Mouse (Mus musculus) stomach, embryonic 15.5 days (tissue): ENCODE data around the gene Adtrp. TPM values are rescaled to one million over a fixed set of nuclear protein-coding genes. Genes with fewer than 3 reads are reported as not detected.

Source experiments
- ATAC-seq: fragments of 200-750 bp; cut with Nextera tagmentation; 2 replicates; pipeline ENCODE4 v1.8.0; 2017; ENCODE audit warnings: low read depth, moderate number of reproducible peaks, moderate TSS enrichment; ENCODE audit not compliant: insufficient read depth, low FRiP score
- H3K27ac ChIP-seq: fragments of 300-500 bp; sonication (generic); 2 replicates; pipeline ENCODE4 v1.5.1; 2015; ENCODE audit warnings: mild to moderate bottlenecking, inconsistent platforms
- H3K27me3 ChIP-seq: fragments of 300-500 bp; sonication (generic); replicated peaks from 2 replicates; pipeline ENCODE4 v1.6.1; 2015; ENCODE audit warnings: inconsistent platforms
- H3K36me3 ChIP-seq: fragments of 300-500 bp; sonication (generic); 2 replicates; pipeline ENCODE4 v1.6.1; 2015; ENCODE audit warnings: inconsistent platforms
- H3K4me1 ChIP-seq: fragments of 300-500 bp; sonication (generic); 2 replicates; pipeline ENCODE4 v1.6.1; 2015; ENCODE audit warnings: inconsistent platforms
- H3K4me2 ChIP-seq: fragments of 300-500 bp; sonication (generic); 2 replicates; pipeline ENCODE4 v1.6.1; 2015; ENCODE audit warnings: mild to moderate bottlenecking, inconsistent platforms
- H3K4me3 ChIP-seq: fragments of 300-500 bp; sonication (generic); replicated peaks from 2 replicates; pipeline ENCODE4 v1.5.1; 2015; ENCODE audit warnings: inconsistent platforms
- H3K9ac ChIP-seq: fragments of 300-500 bp; sonication (generic); 2 replicates; pipeline ENCODE4 v1.6.1; 2015; ENCODE audit warnings: inconsistent platforms
- H3K9me3 ChIP-seq: fragments of 300-500 bp; sonication (generic); 2 replicates; pipeline ENCODE4 v1.6.1; 2016; ENCODE audit warnings: inconsistent platforms
- WGBS: fragments of 180-500 bp; shearing (Covaris S2); methylation state at CpG from one replicate; pipeline ENCODE4 v1.1.7; 2015; 5-methylcytosine and 5-hydroxymethylcytosine counted together
- polyA plus RNA-seq: library from polyadenylated mRNA; unstranded; fragments of >200 nt; fragmentation: Nextera tagmentation; extraction: Ambion mirVana; gene quantifications from 2 replicates; pipeline ENCODE4 v1.2.1, GENCODE M21; 2015

Gene Adtrp
- polyA plus RNA-seq, 1 experiment from 2014 or later = 2.4 TPM

DNA sequence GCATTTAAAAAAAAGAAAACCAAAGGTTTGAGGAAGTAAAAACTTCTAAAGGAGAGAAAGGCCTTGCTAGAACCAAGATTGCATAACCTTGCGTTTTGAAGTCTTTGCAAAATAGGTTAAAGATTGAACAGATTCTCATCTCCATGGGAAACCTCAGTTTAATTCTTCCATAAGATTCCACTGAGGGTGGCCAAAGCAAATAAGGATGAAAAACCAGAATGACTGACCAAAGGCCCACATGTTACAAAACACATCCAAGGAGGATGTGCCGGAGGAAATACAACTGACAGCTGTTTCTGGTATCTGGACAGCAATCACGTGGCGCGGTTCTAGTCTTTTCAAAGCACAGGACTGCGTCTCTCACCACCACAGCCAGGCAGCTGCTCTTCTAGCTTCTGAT is 18.1 kb upstream of the Adtrp start:
- H3K4me3 ChIP-seq = no peak overlapping the region
- no peak overlapping the region for H3K27ac ChIP-seq
- ATAC-seq = no peak
- H3K4me1 ChIP-seq = no peaks in the 10 kb centered on the region
- H3K27me3 ChIP-seq = no peaks in the 10 kb centered on the region
- 76% methylated on average over 6 of the region's 6 CpGs for WGBS
- H3K9me3 ChIP-seq = no peaks in the 10 kb centered on the region
- H3K4me2 ChIP-seq = no peak overlapping the region
- no peaks in the 10 kb centered on the region for H3K36me3 ChIP-seq
- H3K9ac ChIP-seq = no peak overlapping the region

DNA sequence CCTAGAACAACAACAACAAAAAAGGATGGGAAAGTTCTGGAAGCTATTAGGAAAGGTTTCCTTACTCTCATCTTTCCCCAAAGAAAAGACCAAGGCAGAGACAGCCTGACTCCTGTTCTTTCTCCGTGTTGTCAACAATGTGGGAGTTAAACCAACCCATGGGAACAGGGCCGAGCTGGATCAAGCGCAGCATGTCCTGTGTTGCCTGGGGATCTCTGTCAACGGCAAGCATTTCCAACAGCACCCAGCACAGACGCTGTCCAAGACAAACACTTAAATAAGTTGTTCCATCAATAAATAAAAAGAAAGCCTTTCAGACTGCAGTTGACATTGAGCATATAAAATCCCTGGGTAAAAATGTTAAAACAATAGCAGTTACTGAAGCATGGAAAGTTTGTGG is 17.6 kb upstream of the Adtrp start:
- WGBS = 55% methylated on average over 5 of the region's 5 CpGs
- Histone ChIP-seq H3K4me2 (no peak overlapping the region), H3K36me3 (no peaks in the 10 kb centered on the region), H3K9me3 (no peaks in the 10 kb centered on the region), H3K27me3 (no peaks in the 10 kb centered on the region), H3K27ac (no peak overlapping the region), H3K4me3 (no peak overlapping the region), H3K4me1 (no peaks in the 10 kb centered on the region), H3K9ac (no peak overlapping the region)
- no peak for ATAC-seq

DNA sequence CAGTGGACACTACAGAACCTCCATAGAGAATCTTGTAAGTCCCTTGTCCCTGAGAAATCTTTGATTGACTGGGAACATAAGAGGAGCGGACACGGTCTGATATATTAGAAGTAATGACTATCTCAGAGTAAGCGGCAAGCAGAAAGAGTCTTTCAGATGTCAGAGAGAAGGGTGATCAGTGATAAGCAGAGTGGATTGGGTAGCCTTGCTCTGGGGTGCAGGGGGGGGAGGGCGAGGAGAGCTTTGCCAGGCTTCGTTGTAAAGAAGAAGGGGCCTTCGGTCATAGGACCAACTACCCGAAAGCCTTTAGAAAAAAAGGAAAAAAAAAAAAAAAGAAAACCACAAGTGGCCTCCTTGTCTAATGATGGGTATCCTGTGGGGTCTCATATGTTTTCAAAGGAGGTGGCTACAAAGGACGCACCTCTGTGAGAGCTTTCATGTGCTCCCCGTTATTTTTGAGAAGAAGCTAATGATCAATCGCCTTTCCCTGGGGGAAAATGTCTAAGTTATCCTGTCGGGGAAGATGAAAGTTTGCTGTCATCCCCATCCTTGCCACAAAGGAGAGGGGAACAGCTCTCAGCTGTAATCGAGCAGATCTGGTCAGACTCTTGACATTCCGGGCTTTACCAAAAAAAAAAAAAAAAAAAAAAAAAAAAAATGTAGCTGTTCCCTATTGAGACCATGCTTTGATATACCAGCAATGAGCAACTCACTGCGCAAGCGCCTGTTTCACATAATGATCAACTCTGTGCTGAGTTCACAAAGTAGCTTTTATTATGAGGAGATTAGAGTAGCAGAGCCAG is 13.3 kb upstream of the Adtrp start:
- Histone ChIP-seq H3K27me3 (no peaks in the 10 kb centered on the region), H3K4me1 (no peaks in the 10 kb centered on the region), H3K36me3 (no peaks in the 10 kb centered on the region), H3K4me2 (no peak overlapping the region), H3K4me3 (no peak overlapping the region), H3K9ac (no peak overlapping the region), H3K9me3 (no peaks in the 10 kb centered on the region), H3K27ac (no peak overlapping the region)
- ATAC-seq = no peak
- 89% methylated on average over 15 of the region's 15 CpGs for WGBS

DNA sequence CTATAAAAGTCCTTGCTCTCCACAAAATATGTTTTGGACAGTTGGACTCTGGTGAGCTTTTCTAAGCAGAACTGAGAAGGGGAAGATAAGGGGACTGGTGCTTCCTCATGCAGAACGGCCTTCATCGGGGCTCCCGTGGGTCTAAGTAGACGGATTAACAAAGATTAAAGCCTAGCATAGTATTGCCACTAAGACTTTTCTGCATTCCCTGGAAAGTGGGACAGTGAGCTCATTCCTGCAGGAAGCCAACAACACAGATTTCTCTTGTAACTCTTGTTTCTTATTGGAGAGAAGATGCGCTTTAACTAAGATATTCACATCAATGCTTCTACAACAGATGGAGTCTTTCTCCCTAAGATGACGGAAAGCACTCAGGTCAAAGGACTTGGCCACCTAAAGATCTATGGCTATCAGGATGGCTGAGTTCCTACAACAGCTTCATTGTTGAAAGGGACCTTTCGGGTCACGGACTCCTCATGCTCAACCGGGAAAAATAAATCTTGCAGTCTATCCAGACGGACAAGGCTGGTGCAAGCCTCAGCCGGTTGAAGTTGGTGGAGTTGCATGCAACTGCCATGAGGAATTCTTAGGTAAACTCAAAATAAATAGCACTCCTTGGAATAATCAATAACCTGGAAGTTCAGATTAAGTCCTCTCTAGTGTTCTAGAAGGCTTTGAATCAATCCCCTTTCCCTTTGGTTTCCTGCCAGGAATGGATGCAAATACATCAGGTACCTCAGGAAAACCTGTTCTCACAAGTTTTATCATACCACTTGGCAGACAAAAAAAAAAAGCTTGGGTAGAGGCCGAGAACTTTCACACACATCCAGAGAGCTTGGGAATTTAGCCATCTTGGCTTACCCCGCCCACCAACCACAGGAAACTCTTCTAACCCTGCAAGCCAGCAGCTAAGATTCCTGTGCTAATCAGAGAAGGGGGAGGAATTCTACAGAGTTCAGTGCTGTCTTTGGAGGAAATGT is 8.0 kb upstream of the Adtrp start:
- Histone ChIP-seq H3K27ac (no peak overlapping the region), H3K27me3 (no peaks in the 10 kb centered on the region), H3K9me3 (no peaks in the 10 kb centered on the region), H3K4me3 (no peak overlapping the region), H3K36me3 (no peaks in the 10 kb centered on the region), H3K9ac (no peak overlapping the region), H3K4me1 (no peaks in the 10 kb centered on the region), H3K4me2 (no peak overlapping the region)
- WGBS = 65% methylated on average over 13 of the region's 13 CpGs
- ATAC-seq = no peak

DNA sequence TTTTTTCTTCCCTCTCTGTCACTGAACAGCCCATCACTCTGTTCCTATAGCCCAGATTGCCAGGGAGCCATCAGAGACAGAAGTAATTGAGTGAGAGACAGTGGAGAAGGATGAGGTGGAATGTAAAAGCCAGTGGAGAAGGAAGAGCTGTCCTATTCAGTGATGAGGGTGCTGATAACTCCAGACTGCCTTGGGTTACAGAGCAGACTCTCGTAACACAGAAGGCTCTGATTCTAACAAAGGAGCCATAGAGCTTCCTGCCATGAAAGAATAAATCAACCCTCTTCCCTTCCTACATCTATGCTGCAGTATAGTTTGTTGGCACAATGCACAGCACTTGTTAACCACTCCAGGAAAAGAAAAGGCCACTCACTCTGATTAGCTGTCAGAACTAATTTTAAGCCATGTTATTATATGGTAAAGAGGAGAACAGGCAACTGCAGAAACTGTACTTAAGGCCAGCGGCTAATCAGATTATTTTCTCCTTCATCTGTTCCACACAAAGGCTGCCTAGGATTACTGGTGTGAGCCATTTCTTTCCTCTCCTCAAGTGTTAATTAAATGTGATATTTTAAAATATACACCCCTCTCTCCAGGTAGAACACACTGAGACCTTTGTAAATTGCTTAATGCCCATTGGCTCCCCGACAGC is 3.4 kb upstream of the Adtrp start:
- H3K27ac ChIP-seq = no peak overlapping the region
- no peaks in the 10 kb centered on the region for H3K4me1 ChIP-seq
- no peak overlapping the region for H3K9ac ChIP-seq
- no peak overlapping the region for H3K4me3 ChIP-seq
- 78% methylated on average over 3 of the region's 3 CpGs for WGBS
- H3K36me3 ChIP-seq = no peaks in the 10 kb centered on the region
- H3K9me3 ChIP-seq = no peaks in the 10 kb centered on the region
- H3K27me3 ChIP-seq = no peaks in the 10 kb centered on the region
- no peak overlapping the region for H3K4me2 ChIP-seq
- ATAC-seq = no peak

DNA sequence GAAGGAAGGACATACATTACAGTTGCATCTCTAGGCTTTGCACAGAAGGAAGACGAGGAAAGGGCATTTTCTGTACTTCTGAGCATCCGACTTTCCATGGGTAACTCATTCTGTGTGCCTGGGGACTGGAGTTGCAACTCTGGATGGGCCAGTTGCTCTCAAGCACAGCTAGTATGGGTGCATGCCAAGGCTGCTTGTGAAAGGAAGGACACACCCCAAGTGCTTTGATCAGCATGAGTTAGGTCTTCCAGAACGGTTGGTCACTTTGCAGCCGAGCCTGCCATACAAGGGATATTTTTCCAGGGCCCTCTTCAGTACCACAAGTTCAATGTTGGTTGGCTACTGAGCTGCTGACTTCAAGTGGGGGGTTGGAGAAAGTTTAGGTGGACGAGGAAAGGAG is 968 bp downstream of the Adtrp start:
- H3K4me2 ChIP-seq = no peak overlapping the region
- H3K27ac ChIP-seq = no peak overlapping the region
- H3K4me3 ChIP-seq = no peak overlapping the region
- H3K36me3 ChIP-seq = no peaks in the 10 kb centered on the region
- no peaks in the 10 kb centered on the region for H3K27me3 ChIP-seq
- no peak for ATAC-seq
- H3K9ac ChIP-seq = no peak overlapping the region
- WGBS = 73% methylated on average over 5 of the region's 5 CpGs
- H3K4me1 ChIP-seq = no peaks in the 10 kb centered on the region
- no peaks in the 10 kb centered on the region for H3K9me3 ChIP-seq

DNA sequence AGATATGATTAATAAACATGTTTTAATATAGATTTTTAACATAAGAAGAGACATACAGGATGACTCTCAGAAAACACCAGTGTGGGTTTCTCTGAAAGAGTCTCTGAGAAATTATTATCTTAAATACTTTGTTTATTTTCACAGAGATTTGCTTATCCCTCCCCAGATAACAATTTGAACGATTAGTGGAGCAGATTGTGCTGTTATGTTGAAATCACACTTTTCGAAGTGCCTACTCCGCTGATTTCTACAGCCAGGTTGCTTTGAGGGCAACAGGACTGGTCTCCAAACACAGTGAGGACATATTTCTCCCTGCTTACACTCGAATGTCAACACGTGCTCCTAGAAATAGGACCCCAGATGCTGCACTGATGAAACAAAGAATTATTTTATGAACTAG is 2.5 kb downstream of the Adtrp start:
- no peak for ATAC-seq
- 46% methylated on average over 5 of the region's 5 CpGs for WGBS
- H3K9me3 ChIP-seq = no peaks in the 10 kb centered on the region
- no peaks in the 10 kb centered on the region for H3K27me3 ChIP-seq
- no peaks in the 10 kb centered on the region for H3K36me3 ChIP-seq
- no peaks in the 10 kb centered on the region for H3K4me1 ChIP-seq
- H3K9ac ChIP-seq = no peak overlapping the region
- H3K4me3 ChIP-seq = no peak overlapping the region
- H3K4me2 ChIP-seq = no peak overlapping the region
- H3K27ac ChIP-seq = no peak overlapping the region

DNA sequence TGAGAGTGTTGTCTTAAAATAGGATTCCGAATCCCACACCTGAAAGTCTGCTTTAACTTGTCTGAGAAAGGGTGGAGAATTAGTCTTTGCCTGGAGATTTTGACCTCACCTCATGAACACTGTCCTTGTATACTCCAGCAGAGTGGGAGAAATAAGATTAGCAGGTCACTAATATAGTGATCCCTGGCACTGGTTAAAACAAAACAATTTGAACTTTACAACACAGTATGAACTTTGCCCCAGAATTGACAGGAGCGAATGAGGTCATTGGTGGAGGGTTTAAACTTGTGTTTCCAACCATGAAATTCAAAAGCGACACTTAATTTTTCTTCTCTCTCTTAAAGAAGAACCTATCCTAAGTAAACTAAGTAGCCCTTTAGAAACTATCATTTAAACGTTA is 3.4 kb downstream of the Adtrp start:
- Histone ChIP-seq H3K4me2 (no peak overlapping the region), H3K9ac (no peak overlapping the region), H3K4me3 (no peak overlapping the region), H3K4me1 (no peaks in the 10 kb centered on the region), H3K27me3 (no peaks in the 10 kb centered on the region), H3K27ac (no peak overlapping the region), H3K9me3 (no peaks in the 10 kb centered on the region), H3K36me3 (no peaks in the 10 kb centered on the region)
- ATAC-seq = no peak
- WGBS = 63% methylated on average over 4 of the region's 4 CpGs

DNA sequence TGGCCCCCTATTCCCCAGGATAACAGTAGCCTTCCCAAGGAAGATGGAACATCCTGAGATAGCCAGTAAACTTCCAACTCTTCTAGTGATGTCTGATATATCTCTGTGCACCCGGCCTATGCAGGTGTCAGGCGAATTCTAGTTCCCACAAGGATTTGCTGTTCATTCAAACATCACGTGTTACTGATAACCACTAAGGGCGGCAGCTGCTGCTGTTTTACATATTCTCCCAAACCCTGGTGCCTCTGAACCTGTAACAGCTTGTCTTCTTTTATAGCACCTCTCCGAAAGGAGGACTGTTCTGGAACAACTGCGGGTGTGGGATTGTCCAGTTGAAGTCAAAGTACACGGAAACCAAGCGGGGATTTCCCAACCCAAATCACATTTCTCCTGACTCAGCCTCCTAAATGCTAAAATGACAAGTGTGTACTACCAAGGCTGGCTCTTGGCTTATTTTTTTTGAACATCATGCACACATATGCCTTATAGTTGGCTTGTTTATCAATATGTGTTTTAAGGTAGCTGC is 13.8 kb downstream of the Adtrp start:
- ATAC-seq = no peak
- no peaks in the 10 kb centered on the region for H3K4me1 ChIP-seq
- no peak overlapping the region for H3K4me3 ChIP-seq
- no peak overlapping the region for H3K9ac ChIP-seq
- WGBS = 87% methylated on average over 8 of the region's 8 CpGs
- H3K36me3 ChIP-seq = no peaks in the 10 kb centered on the region
- no peak overlapping the region for H3K4me2 ChIP-seq
- H3K27me3 ChIP-seq = no peaks in the 10 kb centered on the region
- no peak overlapping the region for H3K27ac ChIP-seq
- no peaks in the 10 kb centered on the region for H3K9me3 ChIP-seq

DNA sequence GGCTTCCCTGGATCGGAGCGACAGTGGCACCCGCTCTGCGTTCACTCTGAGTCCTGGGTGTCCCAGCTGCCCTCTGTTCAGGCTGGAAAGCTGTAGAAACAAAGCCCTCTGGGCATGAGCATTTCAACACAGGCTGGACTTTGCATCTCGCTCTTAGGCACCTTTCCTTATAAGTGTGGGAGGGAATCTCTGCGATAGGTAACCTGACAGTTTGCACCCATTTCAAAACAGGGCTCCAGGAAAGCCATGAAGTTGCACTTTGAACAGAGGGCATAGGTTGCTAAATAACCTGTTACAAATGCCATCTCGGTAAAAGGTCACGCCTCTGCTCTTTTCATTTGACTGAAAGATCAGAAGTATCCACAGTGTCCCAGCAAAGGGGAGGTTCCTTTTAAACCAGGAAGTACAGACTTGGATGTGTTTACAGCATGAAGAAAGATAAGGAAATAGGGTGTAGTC is 19.2 kb downstream of the Adtrp start:
- Histone ChIP-seq H3K36me3 (no peaks in the 10 kb centered on the region), H3K27me3 (no peaks in the 10 kb centered on the region), H3K27ac (no peak overlapping the region), H3K9me3 (no peaks in the 10 kb centered on the region), H3K4me1 (no peaks in the 10 kb centered on the region), H3K4me3 (no peak overlapping the region), H3K9ac (no peak overlapping the region), H3K4me2 (no peak overlapping the region)
- no peak; the same call in 1 of the 2 replicates for ATAC-seq
- 82% methylated on average over 8 of the region's 8 CpGs for WGBS

DNA sequence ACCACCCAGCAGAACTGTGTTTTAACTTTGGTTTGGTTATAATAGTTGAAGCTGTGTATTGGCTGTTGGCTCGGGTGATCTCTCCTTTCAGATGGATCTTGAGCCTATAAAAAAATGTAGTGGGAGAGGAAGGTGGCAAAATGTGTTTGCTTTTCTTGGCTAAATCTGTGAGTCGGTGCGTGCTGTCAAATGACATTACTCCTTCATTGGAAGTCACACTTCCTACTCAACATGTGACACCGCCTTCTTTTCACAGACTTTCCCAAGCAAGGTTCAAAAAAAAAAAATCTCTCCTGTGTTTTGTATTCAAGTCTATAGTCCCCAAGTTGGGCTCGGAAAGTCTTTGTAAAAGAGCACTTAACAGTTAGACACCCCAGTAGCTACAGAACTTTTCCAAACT is 19.9 kb downstream of the Adtrp start:
- H3K9me3 ChIP-seq = no peaks in the 10 kb centered on the region
- no peak for ATAC-seq
- H3K27ac ChIP-seq = no peak overlapping the region
- whole genome bisulfite sequencing = 88% methylated on average over 5 of the region's 5 CpGs
- no peak overlapping the region for H3K4me3 ChIP-seq
- no peak overlapping the region for H3K4me2 ChIP-seq
- no peaks in the 10 kb centered on the region for H3K4me1 ChIP-seq
- no peak overlapping the region for H3K9ac ChIP-seq
- H3K27me3 ChIP-seq = no peaks in the 10 kb centered on the region
- H3K36me3 ChIP-seq = no peaks in the 10 kb centered on the region
